Mouse (Mus musculus) embryonic facial prominence, embryonic 15.5 days (tissue): ENCODE data around the gene 5830473C10Rik. TPM values are rescaled to one million over a fixed set of nuclear protein-coding genes. Genes with fewer than 3 reads are reported as not detected.

Experiments
- ATAC-seq: fragments of 200-750 bp; cut with Nextera tagmentation; 2 replicates; pipeline ENCODE4 v1.8.0; 2017; ENCODE audit warnings: low read depth, moderate TSS enrichment; ENCODE audit not compliant: insufficient number of reproducible peaks, low FRiP score, low TSS enrichment
- H3K27ac ChIP-seq: fragments of 300-500 bp; sonication (generic); replicated peaks from 2 replicates; pipeline ENCODE4 v1.5.1; 2015; ENCODE audit warnings: mild to moderate bottlenecking, inconsistent platforms
- H3K27me3 ChIP-seq: fragments of 300-500 bp; sonication (generic); 2 replicates; pipeline ENCODE4 v1.6.1; 2015; ENCODE audit warnings: inconsistent platforms
- H3K36me3 ChIP-seq: fragments of 300-500 bp; sonication (generic); 2 replicates; pipeline ENCODE4 v1.6.1; 2015; ENCODE audit warnings: mild to moderate bottlenecking, inconsistent platforms
- H3K4me1 ChIP-seq: fragments of 300-500 bp; sonication (generic); 2 replicates; pipeline ENCODE4 v1.6.1; 2015; ENCODE audit warnings: inconsistent platforms
- H3K4me2 ChIP-seq: fragments of 300-500 bp; sonication (generic); replicated peaks from 2 replicates; pipeline ENCODE4 v1.6.1; 2015; ENCODE audit warnings: mild to moderate bottlenecking, inconsistent platforms
- H3K4me3 ChIP-seq: fragments of 300-500 bp; sonication (generic); replicated peaks from 2 replicates; pipeline ENCODE4 v1.5.1; 2015; ENCODE audit warnings: mild to moderate bottlenecking, inconsistent platforms
- H3K9ac ChIP-seq: fragments of 300-500 bp; sonication (generic); 2 replicates; pipeline ENCODE4 v1.6.1; 2015; ENCODE audit warnings: inconsistent platforms
- H3K9me3 ChIP-seq: fragments of 300-500 bp; sonication (generic); replicated peaks from 2 replicates; pipeline ENCODE4 v1.6.1; 2016; ENCODE audit warnings: inconsistent platforms
- WGBS: fragments of 180-500 bp; shearing (Covaris S2); methylation state at CpG from one replicate; pipeline ENCODE4 v1.1.7; 2015; 5-methylcytosine and 5-hydroxymethylcytosine counted together
- polyA plus RNA-seq: library from polyadenylated mRNA; unstranded; fragments of >200 nt; fragmentation: Nextera tagmentation; extraction: Ambion mirVana; gene quantifications from 2 replicates; pipeline ENCODE4 v1.2.1, GENCODE M21; 2015

Gene 5830473C10Rik
- polyA plus RNA-seq, 1 experiment from 2014 or later = not detected

- H3K9ac ChIP-seq = no peak overlapping the region
- H3K4me2 ChIP-seq = no peak overlapping the region
- ATAC-seq = no peak
- no peak overlapping the region for H3K4me3 ChIP-seq
- H3K27ac ChIP-seq = no peak overlapping the region
- H3K9me3 ChIP-seq = no peaks in the 10 kb centered on the region
- H3K4me1 ChIP-seq = no peaks in the 10 kb centered on the region
- H3K27me3 ChIP-seq = no peaks in the 10 kb centered on the region
- H3K36me3 ChIP-seq = no peaks in the 10 kb centered on the region
Measured at GRCm38 (mm10) chr5:90568338-90568737, 7.4 kb downstream of the 5830473C10Rik start.

- no peaks in the 10 kb centered on the region for H3K9me3 ChIP-seq
- H3K9ac ChIP-seq = no peak overlapping the region
- no peaks in the 10 kb centered on the region for H3K4me1 ChIP-seq
- WGBS = 35% methylated on average over 3 of the region's 3 CpGs
- no peak overlapping the region for H3K4me2 ChIP-seq
- no peaks in the 10 kb centered on the region for H3K27me3 ChIP-seq
- no peak for ATAC-seq
- H3K36me3 ChIP-seq = no peaks in the 10 kb centered on the region
- no peak overlapping the region for H3K27ac ChIP-seq
- no peak overlapping the region for H3K4me3 ChIP-seq
Measured at GRCm38 (mm10) chr5:90571216-90571615, 10.3 kb downstream of the 5830473C10Rik start.

- H3K9me3 ChIP-seq = no peaks in the 10 kb centered on the region
- no peak overlapping the region for H3K4me2 ChIP-seq
- ATAC-seq = no peak
- H3K4me1 ChIP-seq = no peaks in the 10 kb centered on the region
- no peak overlapping the region for H3K27ac ChIP-seq
- H3K36me3 ChIP-seq = no peaks in the 10 kb centered on the region
- H3K27me3 ChIP-seq = no peaks in the 10 kb centered on the region
- 79% methylated on average over 9 of the region's 9 CpGs for WGBS
- no peak overlapping the region for H3K4me3 ChIP-seq
- H3K9ac ChIP-seq = no peak overlapping the region
Measured at GRCm38 (mm10) chr5:90577751-90578150, 16.8 kb downstream of the 5830473C10Rik start.

- H3K4me3 ChIP-seq = no peak overlapping the region
- no peaks in the 10 kb centered on the region for H3K27me3 ChIP-seq
- no peaks in the 10 kb centered on the region for H3K4me1 ChIP-seq
- no peaks in the 10 kb centered on the region for H3K36me3 ChIP-seq
- no peak overlapping the region for H3K4me2 ChIP-seq
- no peak for ATAC-seq
- no peak overlapping the region for H3K9ac ChIP-seq
- no peak overlapping the region for H3K27ac ChIP-seq
- 68% methylated on average over 9 of the region's 9 CpGs for WGBS
- no peaks in the 10 kb centered on the region for H3K9me3 ChIP-seq
Measured at GRCm38 (mm10) chr5:90579556-90579955, 18.6 kb downstream of the 5830473C10Rik start.

GRCm38 (mm10) chr5:90582179-90582578, 21.3 kb downstream of the 5830473C10Rik start:
- H3K4me1 ChIP-seq = no peaks in the 10 kb centered on the region
- ATAC-seq = no peak
- no peak overlapping the region for H3K4me3 ChIP-seq
- H3K4me2 ChIP-seq = no peak overlapping the region
- WGBS = 87% methylated on average over 6 of the region's 6 CpGs
- no peaks in the 10 kb centered on the region for H3K9me3 ChIP-seq
- no peaks in the 10 kb centered on the region for H3K36me3 ChIP-seq
- no peaks in the 10 kb centered on the region for H3K27me3 ChIP-seq
- H3K27ac ChIP-seq = no peak overlapping the region
- H3K9ac ChIP-seq = no peak overlapping the region

- no peak for ATAC-seq
- Histone ChIP-seq H3K27me3 (no peaks in the 10 kb centered on the region), H3K9ac (no peak overlapping the region), H3K4me2 (no peak overlapping the region), H3K9me3 (no peaks in the 10 kb centered on the region), H3K27ac (no peak overlapping the region), H3K4me1 (no peaks in the 10 kb centered on the region), H3K36me3 (no peaks in the 10 kb centered on the region), H3K4me3 (no peak overlapping the region)
- WGBS = 83% methylated on average over 7 of the region's 7 CpGs
Measured at GRCm38 (mm10) chr5:90584799-90585198, 23.9 kb downstream of the 5830473C10Rik start.

GRCm38 (mm10) chr5:90586511-90586910, 25.6 kb downstream of the 5830473C10Rik start:
- Histone ChIP-seq H3K4me1 (no peaks in the 10 kb centered on the region), H3K4me2 (no peak overlapping the region), H3K9ac (no peak overlapping the region), H3K9me3 (no peaks in the 10 kb centered on the region), H3K4me3 (no peak overlapping the region), H3K36me3 (no peaks in the 10 kb centered on the region), H3K27ac (no peak overlapping the region), H3K27me3 (no peaks in the 10 kb centered on the region)
- no peak for ATAC-seq
- 79% methylated on average over 5 of the region's 5 CpGs for WGBS

- no peaks in the 10 kb centered on the region for H3K4me1 ChIP-seq
- 91% methylated on average over 5 of the region's 5 CpGs for WGBS
- H3K4me3 ChIP-seq = no peak overlapping the region
- no peak for ATAC-seq
- no peaks in the 10 kb centered on the region for H3K36me3 ChIP-seq
- H3K9me3 ChIP-seq = no peaks in the 10 kb centered on the region
- no peaks in the 10 kb centered on the region for H3K27me3 ChIP-seq
- no peak overlapping the region for H3K9ac ChIP-seq
- no peak overlapping the region for H3K4me2 ChIP-seq
- no peak overlapping the region for H3K27ac ChIP-seq
Measured at GRCm38 (mm10) chr5:90588104-90588503, 27.2 kb downstream of the 5830473C10Rik start.

GRCm38 (mm10) chr5:90588708-90589595, 28.0 kb downstream of the 5830473C10Rik start:
- no peak overlapping the region for H3K27ac ChIP-seq
- WGBS = 22% methylated on average over 25 of the region's 25 CpGs
- H3K9me3 ChIP-seq = no peaks in the 10 kb centered on the region
- no peaks in the 10 kb centered on the region for H3K4me1 ChIP-seq
- peak overlapping the region; percentile 71 for H3K4me2 ChIP-seq
- no peak overlapping the region; the same call in 1 of the 2 replicates for H3K9ac ChIP-seq
- H3K36me3 ChIP-seq = no peaks in the 10 kb centered on the region
- peak overlapping the region; percentile 43 for H3K4me3 ChIP-seq
- no peak; the same call in 1 of the 2 replicates for ATAC-seq
- no peaks in the 10 kb centered on the region for H3K27me3 ChIP-seq

GRCm38 (mm10) chr5:90590676-90591075, 29.8 kb downstream of the 5830473C10Rik start:
- Histone ChIP-seq H3K9ac (no peak overlapping the region), H3K4me3 (no peak overlapping the region), H3K9me3 (no peaks in the 10 kb centered on the region), H3K4me1 (no peaks in the 10 kb centered on the region), H3K36me3 (no peaks in the 10 kb centered on the region), H3K27ac (no peak overlapping the region), H3K27me3 (no peaks in the 10 kb centered on the region), H3K4me2 (no peak overlapping the region)
- no peak; the same call in 1 of the 2 replicates for ATAC-seq
- whole genome bisulfite sequencing = 58% methylated on average over 10 of the region's 10 CpGs

GRCm38 (mm10) chr5:90591936-90592335, 31.0 kb downstream of the 5830473C10Rik start:
- no peak for ATAC-seq
- Histone ChIP-seq H3K4me3 (no peak overlapping the region), H3K36me3 (no peaks in the 10 kb centered on the region), H3K9me3 (no peaks in the 10 kb centered on the region), H3K4me2 (no peak overlapping the region), H3K9ac (no peak overlapping the region), H3K4me1 (no peaks in the 10 kb centered on the region), H3K27me3 (no peaks in the 10 kb centered on the region), H3K27ac (no peak overlapping the region)
- 70% methylated on average over 6 of the region's 6 CpGs for WGBS

- Histone ChIP-seq H3K9ac (no peak overlapping the region), H3K36me3 (no peaks in the 10 kb centered on the region), H3K4me1 (no peaks in the 10 kb centered on the region), H3K27me3 (no peaks in the 10 kb centered on the region), H3K4me2 (no peak overlapping the region), H3K27ac (no peak overlapping the region), H3K4me3 (no peak overlapping the region), H3K9me3 (no peaks in the 10 kb centered on the region)
- ATAC-seq = no peak
- 87% methylated on average over 13 of the region's 13 CpGs for WGBS
Measured at GRCm38 (mm10) chr5:90594945-90595344, 34.0 kb downstream of the 5830473C10Rik start.
